Comparison of ENCODE assay signal across 12 mouse cellular contexts in the genomic region with DNA sequence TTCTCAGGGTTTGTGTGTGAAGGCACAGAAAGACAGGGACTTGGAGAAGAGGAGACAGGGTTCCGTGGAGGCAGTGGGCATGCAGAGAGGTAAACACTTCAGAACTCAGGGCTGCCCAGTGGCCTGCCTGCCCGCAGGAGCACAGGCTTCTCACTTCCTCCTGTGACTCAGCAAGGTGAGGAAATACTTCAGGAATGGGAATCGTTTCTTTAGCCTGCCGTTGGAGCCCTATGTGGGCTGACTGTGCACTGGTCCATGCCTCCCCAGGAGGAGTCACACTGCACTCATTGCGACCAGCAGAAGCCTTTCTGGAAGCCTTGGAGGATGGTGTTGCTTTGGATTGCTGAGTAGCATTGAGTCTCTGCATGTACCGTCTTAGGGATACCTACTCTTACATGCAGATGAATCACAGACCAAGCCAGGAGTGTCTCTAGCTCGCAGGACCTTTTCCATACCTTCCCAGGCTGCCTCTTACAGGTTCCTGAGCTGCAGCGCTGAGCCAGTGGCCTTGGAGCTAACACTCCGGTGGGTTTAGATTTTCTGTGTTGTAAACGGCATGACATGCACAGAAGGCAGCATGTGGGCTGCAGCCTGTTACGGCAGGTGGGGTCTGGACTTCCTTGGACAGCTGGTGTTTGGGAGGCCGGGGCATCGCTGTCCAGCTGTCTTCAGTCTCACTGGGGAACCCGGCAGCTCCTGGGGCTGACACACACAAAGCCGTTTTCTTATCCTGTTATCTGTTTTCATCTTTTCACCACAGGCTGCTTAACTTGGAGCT. TPM values are rescaled to one million over a fixed set of nuclear protein-coding genes. Genes with fewer than 3 reads are reported as not detected.
DNase-seq lines count a peak whose midpoint lies in the region; ATAC-seq and TF ChIP-seq lines count a peak whose summit lies in the region.
"Had no signal": no experiment of that assay in that cellular context is flagged by ENCODE, and none has a peak within 500 bp of the region (broad histone marks: within the 10 kb centered on the region; RNA-seq: fewer than 3 reads in every experiment).

No protein-coding gene starts in this region.

- no peaks in the 10 kb centered on the region for H3K36me3 ChIP-seq in kidney, postnatal 0 days (ENCODE audit: insufficient read depth, low read length)
- no peaks in the 10 kb centered on the region for H3K36me3 ChIP-seq in hindbrain, postnatal 0 days (ENCODE audit: insufficient read depth, low read length)
- H3K36me3 ChIP-seq in neural tube, embryonic 12.5 days, result no peaks in the 10 kb centered on the region
- H3K36me3 ChIP-seq: embryonic facial prominence, embryonic 13.5 days; heart, embryonic 12.5 days had no signal

- no peaks in the 10 kb centered on the region for H3K9me3 ChIP-seq in kidney, postnatal 0 days (replicated peaks; ENCODE audit: low read length)
- H3K9me3 ChIP-seq in hindbrain, postnatal 0 days (ENCODE audit: low read length), result no peaks in the 10 kb centered on the region
- H3K9me3 ChIP-seq in neural tube, embryonic 12.5 days, result no peaks in the 10 kb centered on the region
- H3K9me3 ChIP-seq: embryonic facial prominence, embryonic 13.5 days; heart, embryonic 12.5 days had no signal

- WGBS in kidney, postnatal 0 days, result 41% methylated on average over 15 of the region's 15 CpGs
- 36% methylated on average over 15 of the region's 15 CpGs for WGBS in hindbrain, postnatal 0 days
- WGBS in neural tube, embryonic 12.5 days, result 62% methylated on average over 15 of the region's 15 CpGs

- H3K4me3 ChIP-seq in kidney, postnatal 0 days (replicated peaks; ENCODE audit: low read depth, low read length), result no peak overlapping the region
- no peak overlapping the region for H3K4me3 ChIP-seq in hindbrain, postnatal 0 days (ENCODE audit: low read length)
- H3K4me3 ChIP-seq in neural tube, embryonic 12.5 days, result no peak overlapping the region
- H3K4me3 ChIP-seq: embryonic facial prominence, embryonic 13.5 days; heart, embryonic 12.5 days had no signal

- ATAC-seq in kidney, postnatal 0 days (replicated peaks; ENCODE audit: low FRiP score, low read depth), result no peak
- peak; percentile 80 for ATAC-seq in hindbrain, postnatal 0 days
- peak; percentile 48; the same call in 1 of the 2 replicates for ATAC-seq in neural tube, embryonic 12.5 days (ENCODE audit: low FRiP score, low read depth)
- no peak for ATAC-seq in erythroblast, adult 5-6 weeks (replicated peaks; ENCODE audit: low FRiP score, poor library complexity, severe bottlenecking)

- H3K4me1 ChIP-seq in kidney, postnatal 0 days (replicated peaks; ENCODE audit: insufficient read depth, low read length), result no peaks in the 10 kb centered on the region
- no peaks in the 10 kb centered on the region; the same call in none of the 2 replicates for H3K4me1 ChIP-seq in hindbrain, postnatal 0 days (ENCODE audit: insufficient read depth, low read length)
- 0 out of 2 replicates have a peak, but pooled peaks cover 3% of the 10 kb centered on the region for H3K4me1 ChIP-seq in neural tube, embryonic 12.5 days
- H3K4me1 ChIP-seq: embryonic facial prominence, embryonic 13.5 days; heart, embryonic 12.5 days had no signal

- no peak overlapping the region for H3K4me2 ChIP-seq in kidney, postnatal 0 days (ENCODE audit: low read length)
- H3K4me2 ChIP-seq in hindbrain, postnatal 0 days (ENCODE audit: low read depth, low read length), result no peak overlapping the region
- H3K4me2 ChIP-seq in neural tube, embryonic 12.5 days (replicated peaks), result no peak overlapping the region
- H3K4me2 ChIP-seq: embryonic facial prominence, embryonic 13.5 days; heart, embryonic 12.5 days had no signal

- no peak for TF ChIP-seq CTCF in kidney, postnatal 0 days (IDR thresholded peaks at IDR 0.05; ENCODE audit: low read depth)
- TF ChIP-seq CTCF in hindbrain, postnatal 0 days (IDR thresholded peaks at IDR 0.05; ENCODE audit: low read depth), result no peak

- peak; percentile 24 for DNase-seq in kidney, postnatal 0 days (ENCODE audit: low spot score)
- no peak for DNase-seq in kidney, adult 18-20 months
- DNase-seq in embryo, embryonic 9.5 days (ENCODE audit: extremely low spot score), result peak; percentile 4
- peak; percentile 64 for DNase-seq in hindbrain, postnatal 0 days (ENCODE audit: low spot score)
- no peak for DNase-seq in spleen, postnatal 36 days (ENCODE audit: low spot score in 2 of 2)
- DNase-seq in testis, postnatal 10 days (ENCODE audit: low spot score), result no peak
- DNase-seq: adrenal gland, postnatal 36 days; kidney, postnatal 36 days had no signal

- no peak overlapping the region for H3K27ac ChIP-seq in kidney, postnatal 0 days
- H3K27ac ChIP-seq in hindbrain, postnatal 0 days, result peak overlapping the region; percentile 34; the same call in 1 of the 2 replicates
- H3K27ac ChIP-seq in neural tube, embryonic 12.5 days, result no peak overlapping the region
- H3K27ac ChIP-seq: embryonic facial prominence, embryonic 13.5 days had no signal

- H3K9ac ChIP-seq in kidney, postnatal 0 days (ENCODE audit: low read depth, low read length), result no peak overlapping the region
- no peak overlapping the region for H3K9ac ChIP-seq in hindbrain, postnatal 0 days (replicated peaks; ENCODE audit: low read length)
- H3K9ac ChIP-seq in neural tube, embryonic 12.5 days, result no peak overlapping the region
- H3K9ac ChIP-seq: embryonic facial prominence, embryonic 13.5 days; heart, embryonic 12.5 days had no signal

- no peaks in the 10 kb centered on the region for H3K27me3 ChIP-seq in kidney, postnatal 0 days (ENCODE audit: insufficient read depth, low read length)
- no peaks in the 10 kb centered on the region for H3K27me3 ChIP-seq in hindbrain, postnatal 0 days (ENCODE audit: insufficient read depth, low read length)
- no peaks in the 10 kb centered on the region for H3K27me3 ChIP-seq in neural tube, embryonic 12.5 days (replicated peaks)
- H3K27me3 ChIP-seq: embryonic facial prominence, embryonic 13.5 days; heart, embryonic 12.5 days had no signal

RNA-seq across cellular contexts. Expression of a gene that starts 34.4 kb away (rescaled TPM):
- polyA plus RNA-seq in kidney, postnatal 0 days (2015; fragmentation: Nextera tagmentation; extraction: Ambion mirVana), result 6.7 and 6.8 TPM in 2 replicates
- total RNA-seq in hindbrain, postnatal 0 days (2014; rRNA removed), result 72.9 and 79.1 TPM in 2 replicates
- 21.2 and 23.0 TPM in 2 replicates for polyA plus RNA-seq in hindbrain, postnatal 0 days (2015; fragmentation: Nextera tagmentation; extraction: Ambion mirVana)
- 9.8 and 10.8 TPM in 2 replicates for polyA plus RNA-seq in neural tube, embryonic 12.5 days (2016; fragmentation: Nextera tagmentation; extraction: Ambion mirVana)
- 0.38 TPM in 1 of 2 replicates, not detected in the other for total RNA-seq in erythroblast, adult 5-6 weeks (2015; ENCODE audit: low replicate concordance)
- 0.14 and 0.85 TPM in 2 replicates for total RNA-seq in erythroblast, adult 5-6 weeks (2017; ENCODE audit: low replicate concordance)

Comparison
In these comparisons a context has a peak if more than half of its experiments do, and no peak if none do; other contexts are left out.
1. DNase-seq: peak in kidney, postnatal 0 days (single experiment), embryo, embryonic 9.5 days (single experiment) and hindbrain, postnatal 0 days (single experiment); none in kidney, adult 18-20 months (single experiment), spleen, postnatal 36 days (0 of 2) and testis, postnatal 10 days (single experiment).
2. ATAC-seq: peak in hindbrain, postnatal 0 days (single experiment) and neural tube, embryonic 12.5 days (single experiment); none in kidney, postnatal 0 days (single experiment) and erythroblast, adult 5-6 weeks (single experiment).